Mouse (Mus musculus) adrenal gland, postnatal 0 days (tissue): Measurements from ENCODE around the gene Stmn3. TPM values are rescaled to one million over a fixed set of nuclear protein-coding genes. Genes with fewer than 3 reads are reported as not detected.

Source experiments
- polyA plus RNA-seq: library from polyadenylated mRNA; unstranded; fragments of >200 nt; fragmentation: Nextera tagmentation; extraction: Ambion mirVana; gene quantifications from 2 replicates; pipeline ENCODE4 v1.2.1, GENCODE M21; 2015

Stmn3 gene
- polyA plus RNA-seq, result 90.5 and 285 TPM in 2 replicates

DNA sequence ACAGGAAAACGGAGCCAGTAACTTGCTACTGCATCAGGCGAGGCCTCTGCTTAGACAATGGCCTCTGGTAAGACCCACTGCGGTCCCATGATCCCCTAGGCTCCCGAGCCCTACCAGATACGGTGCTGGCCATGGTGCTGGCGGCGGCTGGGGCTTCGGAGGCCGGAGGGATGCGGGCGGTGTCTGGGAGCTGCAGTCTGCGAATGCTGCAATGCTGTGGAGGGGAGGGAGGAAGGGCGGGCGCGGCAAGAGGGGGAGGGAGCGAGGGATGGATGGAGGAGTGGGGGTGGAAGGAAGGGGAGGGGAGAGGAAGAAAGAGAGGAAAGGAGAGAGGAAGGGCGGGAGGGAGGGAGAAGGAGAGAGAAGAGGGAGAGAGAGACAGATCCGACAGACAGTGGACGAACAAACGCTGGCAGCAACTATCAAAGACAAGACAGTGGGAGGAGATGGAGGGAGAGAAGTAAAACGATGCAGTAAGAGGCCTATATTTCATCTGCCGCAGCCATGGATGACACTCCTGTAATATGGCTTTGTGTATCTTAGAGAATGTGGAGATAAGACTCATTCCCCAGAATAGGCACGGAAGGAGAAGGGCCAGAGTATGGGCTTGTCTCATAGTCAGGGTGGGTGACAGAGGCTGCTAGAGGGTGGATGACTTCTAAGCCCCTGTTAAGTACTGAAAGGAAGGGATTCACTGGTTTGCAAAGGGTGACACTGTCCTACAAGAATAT is at the start of gene Stmn3:
Gene Stmn3, minus strand, starts transcription at position 421 of the 731 bp plus-strand sequence.

DNA sequence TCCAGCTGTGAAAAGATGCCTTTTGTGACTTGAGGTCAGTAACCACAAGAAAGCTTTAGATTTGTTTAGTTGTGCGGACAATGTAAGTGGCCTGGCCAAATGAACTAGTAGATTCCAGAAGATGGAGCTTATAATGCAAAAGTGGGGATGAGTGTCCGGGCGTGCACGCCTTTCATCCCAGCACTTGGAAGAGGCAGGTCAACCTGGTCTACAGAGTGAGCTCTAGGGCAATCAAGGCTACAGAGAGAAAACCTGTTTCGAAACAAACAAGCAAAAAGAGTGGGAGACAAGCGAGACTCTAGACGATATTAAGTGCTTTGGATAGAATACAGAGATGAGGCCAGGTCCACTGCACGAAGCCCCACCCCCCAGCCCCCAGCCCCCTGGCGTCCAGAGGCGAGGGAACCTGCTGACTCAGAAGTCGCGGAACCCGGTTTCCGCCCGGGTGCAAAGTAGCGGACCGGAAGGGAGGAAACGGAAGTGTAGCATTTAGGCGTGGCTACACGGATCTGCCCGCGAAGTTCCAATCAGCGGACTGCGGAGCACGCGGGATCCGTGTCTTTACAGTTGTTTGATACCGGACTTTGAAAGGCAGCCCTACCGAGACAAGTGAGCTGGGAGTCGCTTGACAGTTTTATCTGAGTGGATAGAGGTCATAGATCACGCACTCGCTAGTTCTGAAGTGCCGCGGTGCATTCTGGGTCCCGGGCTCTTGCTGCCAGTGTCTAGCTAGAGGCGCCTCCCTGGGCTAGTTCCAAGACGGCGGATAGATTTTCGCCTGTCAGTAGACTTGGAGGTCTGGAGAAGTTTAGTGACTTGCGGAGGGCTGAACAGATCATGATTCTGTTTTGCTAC is 5.2 kb upstream of the Stmn3 start, which contains the start of gene Rtel1:
Gene Rtel1, plus strand, starts transcription at position 492 of the 855 bp plus-strand sequence.

DNA sequence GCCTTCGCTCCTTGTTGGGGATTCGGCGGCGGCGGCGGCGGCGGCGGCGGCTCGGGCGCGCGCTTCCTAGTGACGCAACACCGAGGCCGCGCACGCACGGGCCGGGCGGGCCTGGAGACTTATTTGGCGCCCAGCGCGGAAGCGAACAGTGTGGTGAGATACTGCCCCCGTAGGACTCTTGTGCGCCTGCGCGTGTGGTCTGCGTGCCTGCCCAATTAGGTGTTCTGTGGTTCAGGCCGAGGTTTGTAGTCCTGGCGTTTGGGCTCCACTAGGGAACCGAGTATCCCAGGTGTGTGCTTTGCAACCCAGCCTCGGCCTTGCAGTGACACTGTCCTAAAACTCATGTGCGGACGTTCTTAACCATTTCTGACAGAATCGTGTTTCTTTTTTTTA is 26.3 kb downstream of the Stmn3 start, which contains the start of gene Gmeb2:
Gene Gmeb2, minus strand, starts transcription at position 78 of the 393 bp plus-strand sequence.

Other genes starting within 250 kb of the Stmn3 start
- gene Kcnq2, start 179.2 kb downstream of the Stmn3 start, polyA plus RNA-seq, result 3.5 and 8.4 TPM in 2 replicates
- 2.8 and 7.1 TPM in 2 replicates for gene Eef1a2, start 157.5 kb downstream of the Stmn3 start, polyA plus RNA-seq
- 216 TPM in 2 replicates for gene Ppdpf, start 127.3 kb downstream of the Stmn3 start, polyA plus RNA-seq
- 0.05 TPM in 1 of 2 replicates, not detected in the other for gene Ptk6, start 111.7 kb downstream of the Stmn3 start, polyA plus RNA-seq
- gene Srms, start 101.3 kb downstream of the Stmn3 start, polyA plus RNA-seq, result 0.25 and 0.57 TPM in 2 replicates
- 0.41 TPM in 1 of 2 replicates, not detected in the other for gene Fndc11, start 94.5 kb downstream of the Stmn3 start, polyA plus RNA-seq
- 0.93 and 1.5 TPM in 2 replicates for gene Helz2, start 72.5 kb downstream of the Stmn3 start, polyA plus RNA-seq
- 7.2 and 8.2 TPM in 2 replicates for gene Gmeb2, start 26.5 kb downstream of the Stmn3 start, polyA plus RNA-seq
- gene Rtel1, start 5.2 kb upstream of the Stmn3 start, polyA plus RNA-seq, result 12.9 and 16.5 TPM in 2 replicates
- 16.2 and 28.2 TPM in 2 replicates for gene Zgpat, start 50.4 kb upstream of the Stmn3 start, polyA plus RNA-seq
- gene Arfrp1, start 50.9 kb upstream of the Stmn3 start, polyA plus RNA-seq, result 31.9 and 39.6 TPM in 2 replicates
- gene Lime1, start 65.6 kb upstream of the Stmn3 start, polyA plus RNA-seq, result 9.4 and 10.7 TPM in 2 replicates
- 12.8 and 16.5 TPM in 2 replicates for gene Zbtb46, start 144.9 kb upstream of the Stmn3 start, polyA plus RNA-seq
- gene Abhd16b, start 178.7 kb upstream of the Stmn3 start, polyA plus RNA-seq, result 0.26 TPM in 1 of 2 replicates, not detected in the other
- 209 and 229 TPM in 2 replicates for gene Tpd52l2, start 182.6 kb upstream of the Stmn3 start, polyA plus RNA-seq
- 47.4 and 56.3 TPM in 2 replicates for gene Dnajc5, start 206.0 kb upstream of the Stmn3 start, polyA plus RNA-seq